Mouse (Mus musculus): Measurements from ENCODE around the gene Rab1b. TPM values are rescaled to one million over a fixed set of nuclear protein-coding genes. Genes with fewer than 3 reads are reported as not detected.
A peak's percentile ranks its signal among the peaks of the same experiment; 100 is the strongest.

Gene Rab1b
- polyA plus RNA-seq, 1 experiment, result 445 TPM

DNA sequence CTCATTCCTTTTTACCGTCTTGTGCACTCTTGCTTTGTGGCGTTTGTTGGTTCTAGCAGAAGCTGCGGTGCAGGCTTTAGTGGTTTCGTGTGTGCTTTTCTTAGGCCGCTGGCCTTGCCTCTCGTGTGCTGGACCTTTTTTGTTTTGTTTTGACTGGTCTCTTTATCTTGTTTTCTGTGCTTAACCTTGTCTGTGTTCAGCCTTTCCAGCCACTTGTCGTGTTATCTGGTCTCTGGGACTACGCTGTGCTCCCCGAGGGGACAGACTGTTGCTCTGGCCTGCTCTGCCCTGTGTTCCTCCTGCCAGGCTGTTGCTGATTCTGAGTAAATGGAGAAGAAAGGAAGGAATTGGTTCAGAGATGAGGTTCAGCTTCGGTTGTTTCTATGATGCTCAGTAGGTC lies 15.6 kb upstream of the Rab1b start:
- peaks cover 24% of the 10 kb centered on the region for H3K4me1 ChIP-seq
- no peak overlapping the region for H3K4me3 ChIP-seq (replicated peaks)
- no peaks in the 10 kb centered on the region for H3K9me3 ChIP-seq
- TF ChIP-seq GATA1 (IDR thresholded peaks at IDR 0.05; ENCODE audit: borderline replicate concordance, low read length) (no peak), FLI1 (IDR thresholded peaks at IDR 0.05; ENCODE audit: low read length) (no peak)
- H3K27me3 ChIP-seq (replicated peaks), result peaks cover 59% of the 10 kb centered on the region
- H3K36me3 ChIP-seq (replicated peaks; ENCODE audit: low read length), result no peaks in the 10 kb centered on the region

DNA sequence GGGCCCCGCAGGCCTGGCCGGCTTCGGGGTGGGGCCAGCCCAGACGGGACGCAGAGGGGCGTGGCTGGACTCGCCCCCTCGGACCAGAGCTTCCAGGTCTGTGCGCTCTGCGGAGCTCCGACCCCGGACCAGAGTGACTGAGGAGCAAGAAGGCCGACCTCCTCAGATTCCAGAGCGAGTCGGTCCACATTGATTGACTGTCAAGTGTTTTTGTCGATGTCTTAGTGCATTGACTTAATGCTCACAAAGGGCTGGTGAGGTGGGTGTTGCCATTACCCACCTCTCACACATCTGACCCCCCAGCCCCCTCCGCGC lies 11.5 kb upstream of the Rab1b start, which contains the start of gene Klc2:
Gene Klc2, minus strand, starts transcription at position 177 of the 315 bp plus-strand sequence.
- TF ChIP-seq FLI1 (IDR thresholded peaks at IDR 0.05; ENCODE audit: low read length), result no peak
- TF ChIP-seq GATA1 (IDR thresholded peaks at IDR 0.05; ENCODE audit: borderline replicate concordance, low read length), result no peak
- peaks cover 44% of the 10 kb centered on the region for H3K27me3 ChIP-seq (replicated peaks)
- H3K4me3 ChIP-seq (replicated peaks), result peak within 1 kb of the TSS; percentile 95
- H3K9me3 ChIP-seq, result no peaks in the 10 kb centered on the region
- peaks cover 6% of the 10 kb centered on the region for H3K36me3 ChIP-seq (replicated peaks; ENCODE audit: low read length)
- H3K4me1 ChIP-seq, result peaks cover 27% of the 10 kb centered on the region

- Histone ChIP-seq H3K27me3 (replicated peaks) (peaks cover 41% of the 10 kb centered on the region), H3K4me3 (replicated peaks) (peak overlapping the region; percentile 95), H3K36me3 (replicated peaks; ENCODE audit: low read length) (peaks cover 7% of the 10 kb centered on the region), H3K9me3 (no peaks in the 10 kb centered on the region), H3K4me1 (peaks cover 25% of the 10 kb centered on the region)
- no peak for TF ChIP-seq GATA1 (IDR thresholded peaks at IDR 0.05; ENCODE audit: borderline replicate concordance, low read length)
- no peak for TF ChIP-seq FLI1 (IDR thresholded peaks at IDR 0.05; ENCODE audit: low read length)
Measured at GRCm38 (mm10) chr19:5117494-5118383, 10.9 kb upstream of the Rab1b start.

DNA sequence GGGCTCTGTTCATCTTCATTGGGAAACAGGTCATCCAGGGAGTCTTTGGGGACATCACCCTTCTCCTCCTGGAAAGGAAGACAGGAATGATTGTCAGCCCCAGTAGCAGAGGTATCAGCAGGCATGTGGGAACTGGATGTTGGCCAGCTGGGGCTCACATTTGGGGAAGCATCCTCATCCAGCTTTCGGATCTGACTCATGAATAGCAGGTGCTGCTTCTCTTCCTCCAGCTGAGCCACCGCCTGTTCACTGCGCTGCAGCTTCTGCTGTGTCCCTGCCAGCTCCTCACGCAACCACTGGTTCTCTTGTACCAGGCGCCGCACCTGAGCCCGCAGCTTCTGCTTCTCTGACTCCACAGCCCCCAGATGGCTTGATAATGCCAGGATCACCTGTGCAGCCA lies 6.9 kb upstream of the Rab1b start:
- Histone ChIP-seq H3K36me3 (replicated peaks; ENCODE audit: low read length) (peaks cover 44% of the 10 kb centered on the region), H3K27me3 (replicated peaks) (peaks cover 21% of the 10 kb centered on the region), H3K9me3 (no peaks in the 10 kb centered on the region), H3K4me1 (peaks cover 24% of the 10 kb centered on the region), H3K4me3 (replicated peaks) (no peak overlapping the region)
- no peak for TF ChIP-seq GATA1 (IDR thresholded peaks at IDR 0.05; ENCODE audit: borderline replicate concordance, low read length)
- TF ChIP-seq FLI1 (IDR thresholded peaks at IDR 0.05; ENCODE audit: low read length), result no peak

DNA sequence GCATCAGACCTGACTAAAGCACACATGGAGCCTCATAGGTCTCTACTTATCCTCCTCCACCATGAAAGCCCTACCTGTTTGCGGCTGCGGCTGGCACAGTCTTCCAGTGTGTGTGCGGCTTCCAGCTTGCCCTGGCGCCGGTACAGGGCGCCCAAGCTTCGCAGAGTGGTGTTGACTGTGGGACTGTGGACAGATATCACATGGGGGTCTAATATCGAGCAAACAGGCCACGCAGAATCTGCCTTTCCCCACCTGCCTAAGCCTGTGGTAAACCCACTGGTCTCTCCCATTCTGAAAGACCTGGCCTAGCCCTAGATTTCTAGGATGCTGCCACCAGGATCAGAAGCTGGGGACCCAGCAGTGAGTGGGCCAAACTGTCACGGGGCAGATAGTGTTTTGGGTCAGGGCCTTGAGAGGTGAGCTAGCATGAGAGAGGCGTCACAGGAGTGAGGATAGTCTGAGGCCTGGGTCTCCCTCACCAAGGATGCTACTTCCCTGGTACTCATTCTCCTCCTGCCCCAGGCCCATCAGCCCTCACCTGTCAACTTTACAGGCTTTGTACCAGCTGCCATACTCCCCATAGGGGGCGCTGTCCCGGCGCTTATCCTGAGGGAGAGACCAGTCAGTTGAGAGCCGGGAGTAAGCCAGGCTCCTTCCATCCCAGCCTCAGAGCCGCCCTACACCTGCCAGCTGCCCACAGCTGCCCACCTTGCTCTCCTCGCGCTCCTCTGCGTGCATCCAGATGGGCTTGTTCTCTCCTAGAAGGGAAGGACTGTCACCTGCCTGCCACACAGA lies 3.0 kb upstream of the Rab1b start:
- no peak overlapping the region for H3K4me3 ChIP-seq (replicated peaks)
- TF ChIP-seq GATA1 (IDR thresholded peaks at IDR 0.05; ENCODE audit: borderline replicate concordance, low read length), result no peak
- TF ChIP-seq FLI1 (IDR thresholded peaks at IDR 0.05; ENCODE audit: low read length), result no peak
- H3K27me3 ChIP-seq (replicated peaks), result peaks cover 4% of the 10 kb centered on the region
- no peaks in the 10 kb centered on the region for H3K9me3 ChIP-seq
- H3K4me1 ChIP-seq, result peaks cover 37% of the 10 kb centered on the region
- H3K36me3 ChIP-seq (replicated peaks; ENCODE audit: low read length), result peaks cover 49% of the 10 kb centered on the region

GRCm38 (mm10) chr19:5108702-5109101 lies 1.8 kb upstream of the Rab1b start:
- Histone ChIP-seq H3K27me3 (replicated peaks) (peaks cover 1% of the 10 kb centered on the region), H3K36me3 (replicated peaks; ENCODE audit: low read length) (peaks cover 57% of the 10 kb centered on the region), H3K4me1 (peaks cover 44% of the 10 kb centered on the region), H3K9me3 (no peaks in the 10 kb centered on the region), H3K4me3 (replicated peaks) (no peak overlapping the region)
- TF ChIP-seq GATA1 (IDR thresholded peaks at IDR 0.05; ENCODE audit: borderline replicate concordance, low read length), result no peak
- no peak for TF ChIP-seq FLI1 (IDR thresholded peaks at IDR 0.05; ENCODE audit: low read length)

DNA sequence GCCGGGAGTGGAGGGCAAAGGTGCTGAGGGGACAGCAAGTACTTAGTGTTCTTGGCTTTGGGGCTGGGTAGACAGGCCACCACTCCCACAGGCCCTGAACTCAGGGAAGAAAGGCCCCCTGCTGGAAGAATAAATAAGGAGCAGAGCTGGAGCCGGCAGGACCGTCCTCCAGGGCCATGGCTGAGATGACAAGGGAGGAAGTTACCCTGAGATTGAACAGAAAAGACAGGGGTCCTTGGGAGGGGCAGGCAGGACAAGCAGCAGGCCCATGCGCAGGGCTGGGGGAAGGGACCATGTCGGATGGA lies 1.4 kb upstream of the Rab1b start:
- H3K27me3 ChIP-seq (replicated peaks), result peaks cover 1% of the 10 kb centered on the region
- no peaks in the 10 kb centered on the region for H3K9me3 ChIP-seq
- TF ChIP-seq FLI1 (IDR thresholded peaks at IDR 0.05; ENCODE audit: low read length), result no peak
- TF ChIP-seq GATA1 (IDR thresholded peaks at IDR 0.05; ENCODE audit: borderline replicate concordance, low read length), result no peak
- H3K36me3 ChIP-seq (replicated peaks; ENCODE audit: low read length), result peaks cover 60% of the 10 kb centered on the region
- H3K4me3 ChIP-seq (replicated peaks), result no peak overlapping the region
- peaks cover 47% of the 10 kb centered on the region for H3K4me1 ChIP-seq

DNA sequence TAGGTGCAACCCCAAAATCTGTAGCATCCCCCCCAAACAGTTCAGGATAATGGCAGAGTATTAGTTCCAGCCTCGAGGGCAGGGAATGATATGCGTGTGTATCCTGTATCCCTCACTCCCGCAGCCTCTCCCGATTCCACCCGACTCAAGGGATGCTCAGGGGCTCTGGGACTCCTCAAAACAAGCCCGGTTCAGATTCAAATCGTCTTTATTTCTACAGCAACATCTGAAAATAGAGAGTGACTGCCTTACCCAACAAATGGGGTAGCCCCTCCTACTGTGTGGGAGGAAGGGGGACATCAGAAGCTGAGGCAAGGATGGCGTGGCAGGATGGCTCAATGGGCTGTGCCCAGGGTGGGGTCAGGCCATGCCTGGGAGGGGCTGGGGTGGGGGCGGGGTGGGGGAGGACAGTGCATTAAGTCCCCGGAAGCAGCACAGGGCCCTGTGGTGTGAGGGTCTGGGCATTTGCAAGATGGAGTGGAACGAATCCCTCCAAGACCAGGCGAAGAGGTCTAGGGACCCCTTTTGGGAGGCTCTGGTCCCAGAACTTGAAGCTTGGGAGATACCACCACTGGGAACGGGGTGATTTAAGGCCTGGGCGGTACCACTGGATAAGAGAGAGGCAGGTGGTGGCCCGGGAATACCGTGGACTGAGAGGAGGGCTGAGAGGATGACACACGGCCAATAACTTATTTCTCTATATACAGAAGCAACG lies 841 bp upstream of the Rab1b start:
- H3K9me3 ChIP-seq, result no peaks in the 10 kb centered on the region
- peaks cover 1% of the 10 kb centered on the region for H3K27me3 ChIP-seq (replicated peaks)
- H3K4me3 ChIP-seq (replicated peaks), result peak overlapping the region; percentile 96
- TF ChIP-seq GATA1 (IDR thresholded peaks at IDR 0.05; ENCODE audit: borderline replicate concordance, low read length) (no peak), FLI1 (IDR thresholded peaks at IDR 0.05; ENCODE audit: low read length) (no peak)
- peaks cover 63% of the 10 kb centered on the region for H3K36me3 ChIP-seq (replicated peaks; ENCODE audit: low read length)
- H3K4me1 ChIP-seq, result peaks cover 52% of the 10 kb centered on the region

DNA sequence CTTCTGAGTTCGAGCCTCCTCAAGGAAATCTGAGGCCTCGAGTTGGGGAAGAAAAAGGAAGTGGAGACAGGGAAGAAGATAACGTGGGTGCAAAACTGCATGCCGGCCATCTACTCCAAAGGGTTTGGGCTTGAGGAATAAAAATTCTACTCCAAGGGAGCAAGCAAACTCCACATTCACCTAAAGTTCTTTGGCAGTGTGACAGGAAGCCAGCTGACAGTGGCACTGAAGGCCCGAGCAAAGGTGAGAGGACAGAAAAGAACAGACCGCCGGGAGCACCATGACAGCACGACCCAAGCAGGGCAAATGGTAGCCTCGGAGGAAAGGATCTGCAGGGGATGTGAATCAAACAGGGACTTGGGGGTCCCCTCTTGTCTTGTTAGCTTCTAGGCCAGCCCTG lies 798 bp downstream of the Rab1b start:
- TF ChIP-seq FLI1 (IDR thresholded peaks at IDR 0.05; ENCODE audit: low read length), result no peak
- no peak for TF ChIP-seq GATA1 (IDR thresholded peaks at IDR 0.05; ENCODE audit: borderline replicate concordance, low read length)
- peaks cover 65% of the 10 kb centered on the region for H3K4me1 ChIP-seq

More for the DNA sequence above, 798 bp downstream of the Rab1b start:
- Histone ChIP-seq H3K36me3 (replicated peaks; ENCODE audit: low read length) (peaks cover 66% of the 10 kb centered on the region), H3K4me3 (replicated peaks) (peak overlapping the region; percentile 96), H3K27me3 (replicated peaks) (no peaks in the 10 kb centered on the region), H3K9me3 (no peaks in the 10 kb centered on the region)
